Mouse (Mus musculus) right cerebral cortex, postnatal 4 days (tissue): ENCODE data around the gene Caln1.

ENCODE experiments used
- DNase-seq: peaks from one replicate; pipeline ENCODE4 v3.0.0-alpha.2; 2022

Gene Caln1

DNA sequence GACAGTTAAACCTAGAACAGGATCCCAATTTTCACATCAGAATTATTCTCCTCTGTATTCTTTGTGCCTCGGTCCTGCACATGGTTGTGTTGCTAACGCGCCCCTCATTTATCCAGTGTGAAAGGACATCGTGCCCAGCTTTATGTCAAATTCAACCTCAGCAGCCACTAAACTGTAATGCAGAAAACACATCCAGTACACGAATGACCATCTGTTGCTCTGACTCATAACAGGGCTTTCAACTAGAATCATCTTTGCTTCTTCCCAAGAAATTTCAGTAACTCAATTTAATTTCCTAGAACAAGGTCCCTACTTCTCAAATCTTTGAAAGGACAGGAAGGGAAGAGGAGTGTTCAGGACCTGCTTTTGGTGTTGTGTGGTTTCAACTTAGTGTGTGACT is 451.4 kb downstream of the Caln1 start:
- DNase-seq, result no peak

DNA sequence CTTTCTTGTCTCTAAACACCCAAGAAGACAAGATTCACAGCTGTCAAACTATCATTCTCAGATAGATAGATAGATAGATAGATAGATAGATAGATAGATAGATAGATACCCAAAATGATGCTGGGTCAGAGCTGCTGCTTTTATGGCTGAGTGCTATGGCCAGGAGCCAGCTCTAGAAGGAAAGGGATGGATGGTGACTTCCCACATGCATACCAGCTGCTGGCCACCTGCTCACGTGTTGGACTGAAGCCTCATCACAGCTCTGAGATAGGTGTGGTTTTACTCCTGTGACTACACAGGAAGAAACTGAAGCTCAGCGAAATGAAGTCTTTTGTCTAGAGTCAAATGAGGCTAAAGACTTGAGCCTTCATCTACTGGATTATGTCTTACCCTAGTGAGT is 456.5 kb downstream of the Caln1 start:
- DNase-seq, result no peak

- no peak for DNase-seq
Observed at GRCm38 (mm10) chr5:130848562-130848961, 479.3 kb downstream of the Caln1 start.

DNA sequence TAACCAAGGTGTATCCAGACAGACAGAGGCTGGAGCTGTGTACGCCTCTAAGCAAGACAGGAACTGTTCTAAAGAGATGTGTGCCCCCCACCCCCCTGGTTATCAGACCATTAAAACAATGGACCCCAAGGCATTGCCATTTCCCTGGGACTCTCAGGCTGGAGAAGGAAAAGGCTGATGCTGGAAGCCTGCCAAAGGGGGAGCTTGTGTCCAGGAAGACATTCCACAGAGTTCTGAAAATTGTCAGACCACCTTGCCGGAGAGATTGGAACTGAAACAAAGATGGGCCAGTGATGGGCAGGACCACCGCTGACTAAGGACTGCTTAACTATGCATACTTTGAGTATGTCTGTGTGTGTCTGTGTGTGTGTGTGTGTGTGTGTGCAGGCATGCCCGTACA is 480.4 kb downstream of the Caln1 start:
- DNase-seq, result no peak

DNA sequence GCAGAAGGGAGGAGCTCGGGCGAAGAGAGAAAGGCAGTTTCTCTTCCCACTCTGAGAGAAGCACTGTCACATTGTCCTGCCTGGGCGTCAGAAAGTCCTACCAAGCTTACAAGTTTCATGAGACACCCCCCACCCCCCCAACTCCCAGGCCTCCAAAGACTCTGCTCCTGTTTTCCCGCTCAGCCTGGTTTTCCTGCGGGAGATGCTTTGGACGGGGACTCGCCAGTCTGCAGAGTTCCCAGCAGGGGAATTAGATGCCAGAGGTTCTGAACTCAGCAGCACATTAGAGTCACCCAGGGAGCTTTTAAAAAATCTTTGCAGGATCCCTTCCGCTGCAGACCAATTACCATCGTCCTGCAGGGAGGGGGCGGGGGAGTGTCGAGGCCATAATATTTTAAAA is 482.9 kb downstream of the Caln1 start:
- no peak for DNase-seq

DNA sequence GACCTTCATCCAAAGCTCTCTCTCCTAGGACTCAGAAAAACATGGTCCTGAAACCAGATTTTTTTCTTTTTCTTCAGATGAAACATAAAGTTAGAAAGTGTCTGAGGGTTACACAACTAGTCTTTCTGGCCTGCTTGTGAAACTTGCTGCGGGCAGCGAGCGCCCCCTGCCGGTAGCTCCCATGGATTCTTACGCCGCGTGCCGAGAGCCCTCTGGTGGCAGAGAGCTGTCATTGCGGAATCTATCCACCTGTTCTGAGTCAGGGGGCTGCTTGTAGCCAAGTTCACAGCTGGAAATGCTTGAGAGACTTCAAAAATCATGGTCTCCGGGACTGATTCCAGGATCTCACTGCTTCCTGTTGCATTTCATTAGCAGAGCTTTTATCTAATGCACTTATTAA is 484.1 kb downstream of the Caln1 start:
- peak; percentile 97 for DNase-seq

- no peak for DNase-seq
Observed at GRCm38 (mm10) chr5:130854430-130854829, 485.2 kb downstream of the Caln1 start.

GRCm38 (mm10) chr5:130858148-130858547 is 488.9 kb downstream of the Caln1 start:
- DNase-seq, result peak; percentile 64

- DNase-seq, result no peak
Observed at GRCm38 (mm10) chr5:130858706-130859105, 489.5 kb downstream of the Caln1 start.

DNA sequence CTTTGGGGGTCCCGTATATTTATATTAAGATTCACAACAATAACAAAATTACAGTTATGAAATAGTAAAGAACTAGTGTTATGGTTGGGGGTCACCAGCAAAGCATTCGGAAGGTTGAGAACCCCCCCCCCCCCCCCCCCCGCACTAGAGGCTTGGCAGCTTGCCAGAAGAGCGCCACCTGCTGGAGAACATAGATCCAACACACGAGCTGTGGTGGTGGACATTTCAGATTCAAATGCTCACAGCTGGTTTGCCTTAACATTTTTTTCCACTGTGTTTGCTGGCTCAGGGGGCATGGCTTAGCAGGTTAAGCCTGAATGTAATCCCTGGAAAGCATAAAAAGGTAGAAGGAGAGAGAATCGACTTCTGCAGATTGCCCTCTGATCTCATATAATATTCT is 490.5 kb downstream of the Caln1 start:
- peak; percentile 57 for DNase-seq

DNA sequence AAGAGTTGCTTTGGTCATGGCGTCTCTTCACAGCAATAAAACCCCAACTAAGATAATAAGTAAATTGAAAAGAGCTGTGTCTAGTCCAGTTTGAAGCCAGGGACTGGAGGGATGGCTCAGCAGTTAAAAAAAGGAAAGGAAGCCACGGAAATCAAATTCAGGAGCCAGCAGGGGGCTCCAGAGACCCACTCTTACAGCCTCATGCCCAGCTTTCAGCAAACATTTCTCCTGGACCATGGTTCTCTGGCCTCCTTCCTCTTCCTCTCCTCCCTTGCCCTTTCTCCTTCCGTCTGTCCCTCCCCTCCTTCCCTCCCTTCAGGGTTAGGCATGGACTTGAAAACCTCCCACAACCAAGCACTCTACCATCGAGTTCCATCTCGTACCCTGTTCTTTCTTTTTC is 493.0 kb downstream of the Caln1 start:
- peak; percentile 79 for DNase-seq

GRCm38 (mm10) chr5:130869869-130870268 is 500.6 kb downstream of the Caln1 start:
- DNase-seq, result no peak

- no peak for DNase-seq
Observed at GRCm38 (mm10) chr5:130871086-130871485, 501.8 kb downstream of the Caln1 start.

DNA sequence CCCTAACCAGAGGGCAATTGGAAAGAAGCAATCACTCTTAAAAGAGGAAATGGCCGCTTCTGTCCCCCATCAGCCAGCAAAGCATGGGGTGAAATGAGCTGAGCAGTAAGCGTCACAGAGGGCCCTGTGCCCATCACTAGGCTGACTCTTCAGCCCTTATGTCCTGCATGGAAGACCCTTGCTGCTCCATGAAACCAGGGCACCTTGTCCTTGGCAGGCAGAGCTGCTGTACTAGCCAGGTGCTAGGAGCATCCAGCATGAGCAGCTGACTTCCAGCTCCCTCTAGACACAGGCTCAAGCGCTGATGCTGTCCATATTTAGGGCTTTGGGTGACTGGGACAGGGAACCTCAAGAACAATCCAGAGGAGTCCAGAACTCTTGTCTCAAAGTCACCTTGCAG is 506.1 kb downstream of the Caln1 start:
- no peak for DNase-seq

DNA sequence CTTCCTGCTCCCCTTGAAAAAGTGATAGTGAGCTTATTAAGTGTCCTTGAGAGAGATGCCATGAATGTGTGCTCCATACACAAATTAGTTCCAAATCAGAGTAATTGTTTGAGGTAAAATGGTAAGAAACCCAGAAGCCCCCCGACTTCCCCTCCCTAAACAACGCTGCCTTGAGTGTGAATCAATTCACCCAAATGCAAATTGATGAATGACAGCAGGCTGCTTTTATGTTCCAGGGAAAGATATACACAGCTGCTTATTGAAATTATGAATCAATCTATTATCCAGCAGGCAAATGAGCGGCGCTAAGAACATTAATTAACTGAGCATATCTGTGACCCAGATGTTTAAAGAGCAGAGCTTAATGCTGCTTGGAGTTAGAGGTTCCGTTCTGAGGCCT is 511.1 kb downstream of the Caln1 start:
- DNase-seq, result no peak

- DNase-seq, result no peak
Observed at GRCm38 (mm10) chr5:130891735-130892134, 522.5 kb downstream of the Caln1 start.

GRCm38 (mm10) chr5:130895991-130896390 is 526.7 kb downstream of the Caln1 start:
- DNase-seq, result no peak
